Comparison of ENCODE assay signal across 7 mouse cellular contexts in genomic region chr16:77421591-77422024, GRCm38 (mm10).
DNase-seq lines count a peak whose midpoint lies in the region; ATAC-seq and TF ChIP-seq lines count a peak whose summit lies in the region.

No protein-coding gene starts in this region.

- H3K36me3 ChIP-seq in heart, embryonic 14.5 days (ENCODE audit: control insufficient read depth, insufficient read depth, low read length): no peaks in the 10 kb centered on the region
- no peaks in the 10 kb centered on the region for H3K36me3 ChIP-seq in midbrain, embryonic 14.5 days (ENCODE audit: control insufficient read depth, insufficient read depth, low read length)

- WGBS in heart, embryonic 14.5 days: 54% methylated on average over 10 of the region's 10 CpGs
- under 1% methylated on average over 10 of the region's 10 CpGs for WGBS in midbrain, embryonic 14.5 days

- H3K9ac ChIP-seq in heart, embryonic 14.5 days (ENCODE audit: low read length): no peak overlapping the region
- peak overlapping the region; percentile 91 for H3K9ac ChIP-seq in midbrain, embryonic 14.5 days (replicated peaks; ENCODE audit: low read length)

- no peaks in the 10 kb centered on the region for H3K9me3 ChIP-seq in heart, embryonic 14.5 days (ENCODE audit: control insufficient read depth, low read length)
- H3K9me3 ChIP-seq in midbrain, embryonic 14.5 days (ENCODE audit: control insufficient read depth, low read length): no peaks in the 10 kb centered on the region

- no peak for ATAC-seq in heart, embryonic 14.5 days (ENCODE audit: insufficient number of reproducible peaks, insufficient read depth, low FRiP score, low read depth)
- peak; percentile 92 for ATAC-seq in midbrain, embryonic 14.5 days (ENCODE audit: low FRiP score, low TSS enrichment)
- ATAC-seq in megakaryocyte, adult 5-6 weeks (ENCODE audit: poor library complexity, severe bottlenecking): no peak
- no peak for ATAC-seq in inflammation-experienced regulatory T-cells, adult 6 months

- peak overlapping the region; percentile 54 for H3K4me3 ChIP-seq in cortical plate, adult 2 months (ENCODE audit: insufficient read depth, low read length)
- no peak overlapping the region for H3K4me3 ChIP-seq in heart, embryonic 14.5 days (ENCODE audit: control insufficient read depth in 1 of 2, insufficient read depth in 1 of 2, low read depth in 1 of 2, low read length in 2 of 2)
- peak overlapping the region; percentile 56 for H3K4me3 ChIP-seq in midbrain, embryonic 14.5 days (replicated peaks; ENCODE audit: low read depth, low read length)

- peak; percentile 84 for DNase-seq in brain, embryonic 18.5 days (ENCODE audit: low read depth, low spot score)
- peak; percentile 49 for DNase-seq in layer of hippocampus, adult 9-11 months
- peak; percentile 89 for DNase-seq in midbrain, embryonic 14.5 days

- 0 out of 2 replicates have a peak, but pooled peaks have one; percentile 34 for TF ChIP-seq POLR2A in cortical plate, adult 2 months (IDR thresholded peaks at IDR 0.05; ENCODE audit: extremely low read depth, insufficient read depth, low read length)

- 0 out of 2 replicates have a peak overlapping the region, but pooled peaks have one; percentile 3 for H3K4me2 ChIP-seq in heart, embryonic 14.5 days (ENCODE audit: low read length)
- H3K4me2 ChIP-seq in midbrain, embryonic 14.5 days (ENCODE audit: low read length): peak overlapping the region; percentile 72

- H3K27ac ChIP-seq in cortical plate, adult 2 months (ENCODE audit: insufficient read depth, low read length): peak overlapping the region; percentile 94
- no peak overlapping the region for H3K27ac ChIP-seq in heart, embryonic 14.5 days (replicated peaks in 1 of 2; ENCODE audit: control insufficient read depth in 1 of 2, insufficient read depth in 1 of 2, low read depth in 2 of 2, low read length in 2 of 2)
- H3K27ac ChIP-seq in midbrain, embryonic 14.5 days (replicated peaks; ENCODE audit: low read depth, low read length): peak overlapping the region; percentile 99

- peaks cover 2% of the 10 kb centered on the region; the same call in 1 of the 2 replicates for H3K4me1 ChIP-seq in cortical plate, adult 2 months (ENCODE audit: control insufficient read depth, insufficient read depth, low read length)
- H3K4me1 ChIP-seq in heart, embryonic 14.5 days (ENCODE audit: control insufficient read depth in 2 of 2, insufficient read depth in 2 of 2, low read length in 2 of 2): peaks cover 0 to 5% of the 10 kb centered on the region in 2 experiments; a peak in 2 of 4 replicates
- 0 out of 2 replicates have a peak, but pooled peaks cover 9% of the 10 kb centered on the region for H3K4me1 ChIP-seq in midbrain, embryonic 14.5 days (ENCODE audit: control insufficient read depth, insufficient read depth, low read length)

- TF ChIP-seq CTCF in cortical plate, adult 2 months (IDR thresholded peaks at IDR 0.05; ENCODE audit: extremely low read depth, insufficient read depth, low read length): no peak

- H3K27me3 ChIP-seq in heart, embryonic 14.5 days (ENCODE audit: control insufficient read depth, insufficient read depth, low read length): no peaks in the 10 kb centered on the region
- H3K27me3 ChIP-seq in midbrain, embryonic 14.5 days (ENCODE audit: control insufficient read depth, insufficient read depth, low read length): no peaks in the 10 kb centered on the region

Comparison
In these comparisons a context has a peak if more than half of its experiments do, and no peak if none do; other contexts are left out.
1. H3K27ac ChIP-seq: peak in cortical plate, adult 2 months (single experiment) and midbrain, embryonic 14.5 days (single experiment); none in heart, embryonic 14.5 days (0 of 2).
2. H3K4me3 ChIP-seq: peak in cortical plate, adult 2 months (single experiment) and midbrain, embryonic 14.5 days (single experiment); none in heart, embryonic 14.5 days (0 of 2).
3. Peak in every context shown above with its lines, with median percentiles within 50 percentile points of each other: DNase-seq.